Mouse (Mus musculus) frontal cortex, adult (tissue): ENCODE measurements at regions not wholly inside any gene's neighbourhood (a gene's known extent, or its start where the extent isn't known, plus 50 kb on each side); places are given as distances from the start of the nearest gene placed in this dataset.
"Not testable (repeated sequence)": the region's sequence is repeated elsewhere in the genome, so short reads cannot be mapped to it uniquely, and the experiment has no call there.

ENCODE experiments used
- ATAC-seq: cut with Nextera tagmentation; 2 replicates; pipeline ENCODE4 v1.9.2; 2017; ENCODE audit warnings: mild to moderate bottlenecking, moderate library complexity, mixed read lengths; ENCODE audit not compliant: low TSS enrichment

- ATAC-seq = peak; percentile 85
Observed at GRCm38 (mm10) chr10:48582006-48582405, 1206.6 kb downstream of the Grik2 start.

GRCm38 (mm10) chr10:48581081-48581480 lies 1207.5 kb downstream of the Grik2 start:
- ATAC-seq = no peak

GRCm38 (mm10) chr10:48572600-48572999 lies 1216.0 kb downstream of the Grik2 start:
- ATAC-seq = peak; percentile 70

GRCm38 (mm10) chr10:48549791-48550190 lies 1238.8 kb downstream of the Grik2 start:
- ATAC-seq = not testable (repeated sequence)

- no peak for ATAC-seq
Observed at GRCm38 (mm10) chr10:48522258-48522657, 1266.3 kb downstream of the Grik2 start.

- no peak for ATAC-seq
Observed at GRCm38 (mm10) chr10:48472927-48473326, 1315.6 kb downstream of the Grik2 start.

- ATAC-seq = no peak
Observed at GRCm38 (mm10) chr10:48443739-48444342, 1344.7 kb downstream of the Grik2 start.

- no peak for ATAC-seq
Observed at GRCm38 (mm10) chr10:48433287-48433686, 1355.3 kb downstream of the Grik2 start.

GRCm38 (mm10) chr10:48425501-48425900 lies 1363.1 kb downstream of the Grik2 start:
- no peak for ATAC-seq

- no peak for ATAC-seq
Observed at GRCm38 (mm10) chr10:48405071-48405470, 1383.5 kb downstream of the Grik2 start.
